Mouse (Mus musculus) E14TG2a.4 (cell line): ENCODE measurements around the gene Aicda.

Experiments
- CTCF ChIP-seq: conservative IDR thresholded peaks from 2 replicates; pipeline ENCODE4 v1.5.1; 2014; ENCODE audit warnings: low read length
- NANOG ChIP-seq: IDR thresholded peaks from 2 replicates; pipeline ENCODE4 v1.6.1; 2014; ENCODE audit warnings: borderline replicate concordance, low read length, mixed read lengths
- POU5F1 ChIP-seq: IDR thresholded peaks from 2 replicates; pipeline ENCODE4 v1.6.1; 2014; ENCODE audit warnings: low read length, borderline replicate concordance

DNA sequence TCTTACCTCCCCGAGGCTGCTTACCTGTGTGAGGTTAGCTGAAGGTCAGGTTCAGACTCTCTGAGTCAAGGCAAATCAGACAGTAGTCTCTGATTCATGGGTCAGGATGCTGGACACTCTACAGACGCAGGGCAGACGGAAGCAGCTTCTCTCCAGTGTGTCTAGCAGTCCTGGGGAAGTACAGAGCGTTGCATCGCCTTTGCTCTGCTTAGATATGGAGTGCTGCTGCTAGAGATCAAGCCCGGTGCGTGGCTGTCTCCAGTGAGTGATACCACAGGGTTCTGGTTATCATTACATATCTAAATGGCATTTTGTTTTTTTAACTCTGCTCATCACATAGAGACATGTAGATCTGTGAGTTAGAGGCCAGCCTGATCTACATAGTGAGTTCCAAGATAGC, 43.0 kb downstream of the Aicda start:
- TF ChIP-seq CTCF = no peak
- no peak for TF ChIP-seq NANOG
- no peak for TF ChIP-seq POU5F1
